Mouse (Mus musculus) liver, postnatal 0 days (tissue): ENCODE results near the gene Oas1g.

ENCODE experiments used
- CTCF ChIP-seq: sonication (generic); IDR thresholded peaks from 2 replicates; pipeline ENCODE4 v1.5.1; 2016; ENCODE audit warnings: antibody characterized with exemption, low read depth
- EP300 ChIP-seq: IDR thresholded peaks from 2 replicates; pipeline ENCODE4 v1.6.1; 2016; ENCODE audit warnings: antibody characterized with exemption, low read depth, mild to moderate bottlenecking

DNA sequence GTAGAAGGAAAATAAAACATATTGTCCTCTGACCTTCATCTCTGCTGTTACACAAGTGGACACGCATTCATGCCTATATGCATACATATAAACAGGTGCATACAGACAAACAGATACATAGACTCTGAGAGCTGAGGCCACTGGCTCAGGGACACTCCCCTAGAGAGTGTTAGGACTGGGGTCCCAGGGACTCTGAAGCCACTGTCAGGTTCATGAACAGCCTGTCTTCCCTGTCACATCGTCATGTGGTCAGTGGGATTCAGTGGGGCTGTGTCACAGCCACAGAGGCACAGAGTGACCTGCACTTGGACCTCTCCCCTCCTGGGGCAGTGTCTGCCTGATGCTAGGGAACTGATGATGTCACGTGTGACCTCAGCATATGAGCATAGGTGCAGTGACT, 32.9 kb upstream of the Oas1g start:
- TF ChIP-seq EP300 (no peak), CTCF (no peak)
